Mouse (Mus musculus): ENCODE results near the gene Nup62.

The Nup62 gene

DNA sequence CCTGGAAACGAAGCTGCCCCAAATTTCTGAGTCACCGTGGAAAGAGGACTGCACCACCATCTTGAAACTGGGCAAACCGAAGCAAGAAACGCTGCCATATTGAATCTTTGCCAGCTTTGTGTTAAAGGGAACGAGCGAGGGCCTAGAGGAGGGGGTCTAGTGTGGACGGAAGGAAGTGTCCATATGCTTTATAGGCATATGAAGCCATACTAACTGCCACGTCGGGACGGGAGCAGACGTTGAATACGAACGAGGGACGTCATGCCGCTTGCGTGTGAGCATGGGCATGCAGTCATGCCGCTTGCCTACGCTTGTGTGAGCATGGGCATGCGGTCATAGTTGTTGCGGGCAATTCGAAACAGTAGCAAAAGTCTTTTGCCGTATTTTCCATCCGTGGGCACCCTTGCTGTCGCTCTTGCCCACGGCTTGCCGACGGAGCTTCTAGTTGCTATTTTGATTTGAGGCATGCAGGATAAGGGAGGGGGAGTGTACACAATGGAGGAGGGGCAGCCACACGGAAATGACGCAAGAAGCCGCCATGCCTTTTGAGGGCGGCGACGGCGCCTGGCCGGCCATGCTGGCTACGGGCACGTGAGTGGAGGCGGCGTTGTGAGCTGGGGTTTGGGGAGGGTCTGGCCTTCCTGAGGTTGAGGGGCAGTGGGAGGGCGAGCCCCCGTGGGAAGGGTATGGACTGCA, 33.7 kb downstream of the Nup62 start:
- DNase-seq (ENCODE audit: low spot score), result peak; percentile 89

- peak; percentile 85 for DNase-seq (ENCODE audit: low spot score)
These were observed 34.3 kb downstream of the Nup62 start for GRCm38 (mm10) chr7:44850146-44850545.

DNA sequence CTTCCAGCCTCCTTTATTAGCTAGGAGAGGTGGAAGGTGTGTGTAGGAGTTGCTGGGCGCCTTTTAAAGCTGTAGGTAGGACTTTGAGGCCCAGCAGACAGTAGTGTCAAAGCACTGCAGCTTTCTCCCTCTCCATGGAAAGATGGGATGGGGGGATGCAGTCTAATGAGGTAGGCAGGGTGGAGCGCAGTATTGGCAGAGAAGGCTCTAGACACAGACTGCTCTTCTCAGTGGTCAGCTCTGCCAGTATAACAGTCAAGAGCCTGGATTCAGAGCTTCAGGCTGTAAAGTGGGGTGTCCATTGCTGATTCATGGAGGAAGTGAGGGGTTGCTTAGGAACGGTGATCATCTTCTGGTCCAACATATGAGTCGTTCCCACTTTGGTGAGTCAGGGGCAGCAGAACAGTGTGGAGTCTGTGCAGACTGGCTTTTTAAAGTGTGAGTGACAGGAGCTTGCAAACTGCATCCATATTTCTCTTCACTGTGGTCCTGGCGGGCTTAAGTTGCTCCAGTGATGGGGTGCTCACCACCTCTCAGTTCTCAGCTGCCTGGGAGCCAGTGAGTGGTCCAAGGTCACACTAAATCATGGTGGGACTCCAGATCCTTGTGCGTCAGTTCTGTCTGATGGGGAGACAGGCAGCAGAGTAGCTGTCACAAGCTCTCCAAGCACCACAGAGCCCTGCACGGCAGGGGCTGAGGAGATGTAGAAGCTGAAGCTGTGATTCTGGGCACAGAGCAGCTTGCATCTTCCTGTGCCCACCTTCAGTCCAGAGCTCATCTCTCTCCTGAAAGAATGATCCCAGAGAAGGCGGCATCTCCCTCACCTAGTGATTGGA, 35.1 kb downstream of the Nup62 start:
- DNase-seq (ENCODE audit: low spot score), result no peak

DNA sequence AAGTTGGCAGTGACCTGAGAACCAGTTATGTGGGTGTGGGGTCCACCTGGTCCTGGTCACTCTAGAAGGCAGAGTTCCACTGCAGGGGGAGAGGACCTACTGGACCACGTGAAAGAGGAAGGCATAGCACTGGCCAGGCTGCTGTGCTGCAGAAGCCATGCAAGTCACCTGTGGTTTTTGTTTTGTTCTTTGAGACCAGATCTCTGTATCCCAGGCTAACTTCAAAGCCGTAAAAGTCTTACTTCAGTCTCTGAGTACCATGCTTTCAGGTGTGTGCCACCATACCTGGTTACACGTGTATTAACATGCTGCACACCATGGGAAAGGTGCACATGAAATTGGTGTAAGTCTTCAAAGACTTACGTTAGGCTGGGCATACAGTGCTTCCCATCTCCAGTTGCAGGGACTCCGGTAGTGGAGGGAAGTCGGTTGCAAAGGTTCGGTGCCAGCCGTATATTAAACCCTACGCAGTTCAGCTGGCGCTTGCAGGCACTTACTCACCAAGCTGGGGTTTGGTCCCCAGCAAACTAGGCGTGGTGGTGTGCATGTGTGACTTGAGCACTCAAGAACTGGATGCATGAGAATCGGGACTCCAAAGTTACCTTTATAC, 35.8 kb downstream of the Nup62 start:
- no peak for DNase-seq (ENCODE audit: low spot score)

DNA sequence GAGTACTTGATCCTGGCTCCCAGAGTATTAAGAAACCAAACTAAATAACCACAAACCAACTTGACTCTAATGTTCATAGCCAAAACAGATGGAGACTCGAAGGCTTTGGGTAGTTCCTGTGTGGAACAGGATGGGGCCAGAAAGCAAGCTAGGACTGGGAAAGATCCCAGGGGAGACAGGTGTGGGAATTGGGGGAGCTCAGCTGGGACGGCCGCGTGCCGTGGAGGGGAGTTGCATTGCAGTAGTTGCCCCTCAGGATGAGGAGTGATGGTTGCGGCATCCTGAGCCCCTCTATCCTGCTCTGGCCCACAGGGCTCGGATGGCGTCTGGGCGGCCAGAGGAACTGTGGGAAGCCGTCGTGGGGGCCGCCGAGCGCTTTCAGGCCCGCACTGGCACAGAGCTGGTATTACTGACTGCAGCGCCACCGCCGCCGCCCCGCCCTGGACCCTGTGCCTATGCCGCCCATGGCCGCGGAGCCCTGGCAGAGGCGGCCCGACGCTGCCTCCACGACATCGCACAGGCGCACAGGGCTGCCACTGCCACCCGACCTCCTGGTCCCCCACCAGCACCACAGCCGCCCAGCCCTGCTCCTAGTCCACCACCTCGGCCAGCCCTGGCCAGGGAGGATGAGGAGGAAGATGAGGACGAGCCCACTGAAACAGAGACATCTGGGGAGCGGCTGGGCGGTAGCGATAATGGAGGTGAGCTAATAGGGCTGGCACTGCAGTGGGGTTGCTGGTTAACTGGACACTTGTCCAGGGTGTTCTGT, 36.6 kb downstream of the Nup62 start:
- no peak for DNase-seq (ENCODE audit: low spot score)

DNA sequence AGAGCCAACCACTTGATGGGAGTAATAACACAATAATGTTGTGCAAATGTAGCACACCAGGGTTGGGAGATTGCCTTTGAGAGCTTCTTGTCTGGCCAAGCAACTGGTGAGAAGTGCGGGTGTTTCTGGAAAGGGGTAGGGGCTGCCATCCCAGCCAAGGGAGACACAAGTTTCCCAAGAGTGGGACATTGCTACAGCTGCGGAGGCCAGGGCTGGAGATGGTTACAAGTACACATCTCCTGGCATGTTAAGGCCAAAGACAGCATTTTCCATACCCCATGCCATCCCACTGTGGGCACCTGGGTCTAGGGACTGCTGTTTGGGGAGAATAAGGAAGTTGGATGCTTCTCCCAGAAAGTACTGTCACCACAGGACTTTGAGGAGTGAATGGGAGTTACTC, 37.2 kb downstream of the Nup62 start:
- DNase-seq (ENCODE audit: low spot score), result no peak

GRCm38 (mm10) chr7:44853596-44854355, 37.9 kb downstream of the Nup62 start:
- DNase-seq (ENCODE audit: low spot score), result no peak

- peak; percentile 87 for DNase-seq (ENCODE audit: low spot score)
These were observed 38.6 kb downstream of the Nup62 start for GRCm38 (mm10) chr7:44854356-44855031.

DNA sequence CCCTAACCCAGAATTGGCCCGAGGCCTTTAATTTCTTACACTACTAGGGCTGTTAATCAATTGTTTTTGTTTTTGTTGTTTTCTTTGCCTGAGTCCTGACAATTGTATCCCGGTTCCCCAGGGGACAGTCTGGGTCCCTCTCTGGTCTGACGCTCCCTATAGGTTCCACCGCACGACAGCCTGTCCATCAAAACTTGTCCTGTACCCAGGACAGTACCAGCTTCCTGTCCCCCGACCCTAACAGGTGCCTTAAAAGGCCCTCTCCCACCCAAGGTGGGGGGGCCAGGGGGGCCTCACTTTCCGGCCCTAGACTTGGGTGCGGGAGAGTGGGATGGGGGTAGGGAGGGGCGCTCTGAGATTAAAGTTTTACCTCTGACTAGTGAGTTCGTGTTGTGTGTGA, 39.1 kb downstream of the Nup62 start:
- no peak for DNase-seq (ENCODE audit: low spot score)

GRCm38 (mm10) chr7:44856265-44856916, 40.5 kb downstream of the Nup62 start:
- DNase-seq (ENCODE audit: low spot score), result no peak

- peak; percentile 82 for DNase-seq (ENCODE audit: low spot score)
These were observed 41.2 kb downstream of the Nup62 start, which contains the start of gene Pnkp for GRCm38 (mm10) chr7:44857042-44857552. Pnkp (plus strand) TSS chr7:44857139.

DNA sequence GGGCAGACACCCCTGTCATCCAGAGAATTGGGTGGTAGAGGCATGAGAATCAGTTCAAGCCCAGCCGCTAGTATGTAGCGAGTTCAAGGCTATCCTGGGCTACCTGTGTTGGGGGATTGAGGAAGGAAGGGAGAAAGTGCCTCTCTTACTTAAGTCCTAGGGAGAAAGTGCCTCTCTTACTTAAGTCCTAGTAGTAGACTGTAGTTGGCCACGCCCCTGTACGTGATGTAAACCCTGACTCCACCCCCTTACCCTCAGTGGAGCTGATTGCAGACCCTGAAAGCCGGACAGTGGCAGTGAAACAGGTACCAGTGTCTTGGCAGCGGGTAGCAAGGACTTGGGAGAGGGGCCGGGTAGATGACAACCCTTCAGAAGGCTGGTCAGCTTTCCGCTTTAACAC, 42.0 kb downstream of the Nup62 start:
- no peak for DNase-seq (ENCODE audit: low spot score)

DNA sequence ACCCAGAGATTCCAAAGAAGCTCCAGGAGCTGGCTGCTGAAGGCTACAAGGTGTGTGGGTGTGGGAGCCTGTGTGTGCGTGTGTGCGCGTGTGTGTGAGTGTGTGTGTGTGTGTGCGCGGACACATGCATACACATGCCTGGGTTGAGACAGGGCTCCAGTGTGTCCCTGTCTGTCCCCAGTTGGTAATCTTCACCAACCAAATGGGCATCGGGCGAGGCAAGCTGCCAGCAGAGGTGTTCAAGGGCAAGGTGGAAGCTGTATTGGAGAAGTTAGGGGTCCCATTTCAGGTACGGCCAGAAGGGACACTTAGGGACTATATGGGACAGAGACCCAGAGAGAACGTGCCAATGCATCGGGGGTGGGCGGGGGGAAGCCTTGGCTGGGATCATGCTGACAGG, 44.0 kb downstream of the Nup62 start:
- no peak for DNase-seq (ENCODE audit: low spot score)

DNA sequence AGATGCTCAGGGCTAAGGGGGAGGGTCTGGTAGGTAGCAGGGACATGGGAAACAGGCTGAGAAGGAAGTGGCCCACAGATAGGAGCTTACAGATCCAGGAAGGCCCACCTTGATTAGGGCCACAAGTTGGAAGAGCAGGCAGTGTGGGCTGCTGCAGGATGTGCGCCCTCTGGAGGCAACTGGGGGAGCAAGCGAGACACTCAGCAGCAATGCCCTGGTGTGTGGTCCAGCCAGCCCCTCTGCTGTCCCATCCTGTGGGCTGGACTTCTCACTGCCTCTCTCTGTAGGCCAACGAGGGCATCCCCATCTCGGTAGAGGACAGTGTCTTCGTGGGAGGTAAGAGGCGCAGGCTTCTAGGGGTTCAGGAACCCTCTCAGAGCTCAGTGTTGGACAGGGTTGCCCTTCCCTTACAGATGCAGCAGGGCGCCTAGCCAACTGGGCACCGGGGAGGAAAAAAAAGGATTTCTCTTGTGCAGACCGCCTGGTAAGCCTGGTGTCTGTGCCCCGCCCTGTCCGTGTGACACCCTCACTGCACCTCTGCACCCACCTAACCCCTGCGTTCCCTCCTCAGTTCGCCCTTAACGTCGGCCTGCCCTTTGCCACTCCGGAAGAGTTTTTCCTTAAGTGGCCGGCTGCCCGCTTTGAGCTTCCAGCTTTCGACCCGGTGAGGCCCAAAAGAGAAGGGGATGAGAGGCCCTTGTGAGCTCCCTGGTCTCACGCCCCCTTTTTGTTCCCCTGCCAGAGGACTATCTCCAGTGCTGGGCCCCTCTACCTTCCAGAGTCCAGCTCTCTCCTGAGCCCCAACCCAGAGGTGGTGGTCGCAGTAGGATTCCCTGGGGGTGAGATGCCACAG, 44.9 kb downstream of the Nup62 start:
- peak; percentile 93 for DNase-seq (ENCODE audit: low spot score)

GRCm38 (mm10) chr7:44861429-44861816, 45.5 kb downstream of the Nup62 start:
- peak; percentile 65 for DNase-seq (ENCODE audit: low spot score)

DNA sequence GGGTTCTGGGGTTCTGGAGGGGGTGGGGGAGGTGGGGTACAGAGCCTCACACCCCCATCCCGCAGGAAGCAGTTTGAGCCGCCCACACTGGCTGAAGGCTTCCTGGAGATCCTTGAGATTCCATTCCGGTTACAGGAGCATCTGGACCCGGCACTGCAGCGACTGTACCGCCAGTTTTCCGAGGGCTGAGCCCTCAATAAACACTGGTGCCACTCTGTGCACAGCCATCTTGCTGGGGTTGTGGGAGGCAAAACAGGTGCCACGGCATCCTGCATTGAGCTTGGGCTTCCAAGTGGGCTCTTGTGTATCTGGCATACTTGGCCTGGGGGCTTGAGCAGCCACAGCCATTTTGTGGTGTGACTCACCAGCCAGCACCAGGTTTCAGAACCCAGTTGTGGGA, 46.5 kb downstream of the Nup62 start:
- no peak for DNase-seq (ENCODE audit: low spot score)

- DNase-seq (ENCODE audit: low spot score), result no peak
These were observed 47.3 kb downstream of the Nup62 start for GRCm38 (mm10) chr7:44863210-44863609.

GRCm38 (mm10) chr7:44863982-44864494, 48.1 kb downstream of the Nup62 start:
- DNase-seq (ENCODE audit: low spot score), result no peak
